Mouse (Mus musculus): Measurements from ENCODE around the gene Fuz. TPM values are rescaled to one million over a fixed set of nuclear protein-coding genes. Genes with fewer than 3 reads are reported as not detected.

The Fuz gene
- polyA plus RNA-seq, 3 experiments from 2014 or later: 8.0 to 15.3 (median 11.0) TPM

DNA sequence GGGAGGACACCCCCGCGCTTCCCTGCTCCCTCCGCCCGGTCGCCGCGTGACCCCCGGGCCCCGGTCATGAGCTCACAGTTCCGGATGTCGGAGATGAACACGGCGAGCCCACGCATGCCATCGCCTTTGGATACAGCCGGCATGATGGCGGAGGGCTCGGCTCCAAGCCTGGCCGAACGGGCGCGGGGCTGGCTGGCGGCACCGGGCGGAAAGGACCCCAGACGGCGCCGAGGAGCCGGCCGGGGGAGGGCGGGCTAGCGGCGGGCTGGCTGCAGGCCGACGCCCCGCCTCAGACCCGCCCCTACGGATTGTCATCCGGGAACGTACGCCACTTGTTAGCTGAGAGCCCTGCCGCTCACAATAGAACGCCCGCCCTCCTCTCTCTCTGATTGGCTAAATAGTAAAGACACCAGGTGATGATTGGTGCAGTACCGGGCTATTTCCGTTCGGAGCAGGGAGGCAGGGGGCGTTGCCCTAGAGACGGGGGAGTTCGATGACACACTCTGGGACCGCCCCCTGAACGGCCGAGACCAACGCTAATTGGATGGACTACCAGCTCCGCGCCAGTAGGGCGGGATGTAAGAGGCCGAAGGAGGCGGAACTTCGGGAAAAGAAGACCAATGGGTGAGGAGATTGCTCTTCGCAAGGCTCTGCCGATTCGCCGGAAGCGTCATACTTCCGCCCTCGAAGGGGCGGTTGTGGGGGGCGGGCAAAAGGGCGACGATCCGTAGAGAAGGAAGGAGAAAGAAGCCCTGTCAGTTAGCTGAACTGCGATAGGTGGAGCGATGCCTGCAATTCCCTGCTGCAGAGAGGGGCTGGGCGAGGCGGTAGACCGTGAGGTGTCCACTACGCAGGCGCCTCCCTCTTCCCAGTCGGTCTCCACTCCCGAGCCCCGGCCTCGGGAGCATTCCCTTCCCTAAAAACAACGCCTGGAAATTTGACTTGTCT is 33.6 kb downstream of the Fuz start, which contains the start of gene Ap2a1:
Ap2a1 (minus strand) TSS at position 293 of the 948 bp plus-strand sequence.
- ATAC-seq: peak; percentile 94

- ATAC-seq: no peak
These were observed 42.8 kb downstream of the Fuz start for GRCm38 (mm10) chr7:44938680-44939079.

DNA sequence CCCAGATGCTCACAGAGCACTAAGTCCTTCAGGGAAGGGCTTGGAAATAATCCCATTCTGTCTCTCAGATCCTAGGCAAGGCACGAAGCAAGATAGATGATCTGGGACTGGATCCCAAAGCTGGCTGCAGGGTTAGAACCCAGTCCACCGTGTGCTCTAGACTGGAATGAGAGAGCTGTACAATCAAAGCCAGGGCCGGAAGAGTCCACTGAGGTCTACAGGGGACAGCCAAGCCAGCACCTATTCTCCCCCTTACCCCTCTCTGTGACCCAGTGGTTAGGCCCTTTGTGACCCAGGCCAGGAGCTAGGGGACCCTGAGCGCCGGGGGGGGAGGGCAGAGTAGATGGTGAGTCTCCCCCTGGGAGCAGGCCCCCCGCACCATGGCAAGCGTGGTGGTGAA is 47.0 kb downstream of the Fuz start, which contains the start of gene Tsks:
Tsks (plus strand) TSS at position 301 of the 400 bp plus-strand sequence.
- no peak for ATAC-seq

DNA sequence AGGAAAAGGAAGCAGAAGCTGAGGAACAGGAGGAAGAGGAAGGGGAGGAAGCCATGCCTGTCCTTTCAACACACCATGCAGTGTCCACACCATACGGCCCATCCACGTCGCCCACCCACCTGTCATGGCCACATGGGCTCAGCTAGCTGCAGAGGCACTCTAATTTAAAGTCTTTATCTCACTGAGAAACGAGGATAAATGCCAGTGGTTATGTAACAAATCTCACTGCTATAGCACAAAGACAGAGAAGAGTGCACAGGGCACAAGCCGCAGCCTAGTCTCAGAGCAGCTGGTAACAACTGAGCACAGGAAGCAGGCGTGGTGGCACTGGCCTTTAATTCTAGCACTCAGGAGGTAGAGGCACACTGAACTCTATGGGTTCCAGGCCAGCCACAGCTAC is 54.0 kb downstream of the Fuz start:
- ATAC-seq: no peak

- ATAC-seq: no peak
These were observed 56.1 kb downstream of the Fuz start for GRCm38 (mm10) chr7:44951960-44952359.

Other genes starting within 250 kb of the Fuz start
- not detected for gene Myh14, start 225.2 kb upstream of the Fuz start, polyA plus RNA-seq (2017; shearing (Covaris generic))
- gene Izumo2, start 187.3 kb upstream of the Fuz start, polyA plus RNA-seq (2017; shearing (Covaris generic)): not detected
- gene Vrk3, start 147.7 kb upstream of the Fuz start, polyA plus RNA-seq (2017; shearing (Covaris generic)): 10 to 100 TPM; 66.6 to 71.2 (median 69.7) TPM
- 1 to 10 TPM in 1 of 3 experiments, under 1 TPM in 2; 0.16 to 2.1 (median 0.93) TPM for gene Zfp473, start 145.0 kb upstream of the Fuz start, polyA plus RNA-seq (2017; shearing (Covaris generic))
- 10 to 100 TPM; 30.8 to 60.2 (median 32.2) TPM for gene Nup62, start 80.0 kb upstream of the Fuz start, polyA plus RNA-seq (2017; shearing (Covaris generic))
- gene Il4i1, start 79.7 kb upstream of the Fuz start, polyA plus RNA-seq (2017; shearing (Covaris generic)): 1 to 10 TPM; 1.9 to 4.2 (median 2.1) TPM
- gene Atf5, start 79.4 kb upstream of the Fuz start, polyA plus RNA-seq (2017; shearing (Covaris generic)): under 1 TPM in 1 of 3 experiments, not detected in 2; 0.41 TPM
- gene Akt1s1, start 47.1 kb upstream of the Fuz start, polyA plus RNA-seq (2017; shearing (Covaris generic)): 1 to 10 TPM; 1.1 to 4.5 (median 3.7) TPM
- gene Tbc1d17, start 47.0 kb upstream of the Fuz start, polyA plus RNA-seq (2017; shearing (Covaris generic)): 10 to 100 TPM; 43.9 to 66.0 (median 60.6) TPM
- gene Pnkp, start 38.9 kb upstream of the Fuz start, polyA plus RNA-seq (2017; shearing (Covaris generic)): 10 to 100 TPM; 43.2 to 49.7 (median 46.8) TPM
- 1 to 10 TPM; 1.9 to 5.6 (median 3.2) TPM for gene Ptov1, start 26.3 kb upstream of the Fuz start, polyA plus RNA-seq (2017; shearing (Covaris generic))
- 10 to 100 TPM in 2 of 3 experiments, 1 to 10 TPM in 1; 7.1 to 14.1 (median 11.1) TPM for gene Med25, start 3.4 kb upstream of the Fuz start, polyA plus RNA-seq (2017; shearing (Covaris generic))
- gene Ap2a1, start 33.4 kb downstream of the Fuz start, polyA plus RNA-seq (2017; shearing (Covaris generic)): 10 to 100 TPM in 1 of 3 experiments, 1 to 10 TPM in 2; 6.1 to 12.1 (median 7.1) TPM
- not detected for gene Tsks, start 47.1 kb downstream of the Fuz start, polyA plus RNA-seq (2017; shearing (Covaris generic))
- gene Cpt1c, start 78.8 kb downstream of the Fuz start, polyA plus RNA-seq (2017; shearing (Covaris generic)): 1 to 10 TPM in 2 of 3 experiments, under 1 TPM in 1; 0.23 to 1.9 (median 1.5) TPM
- gene Prmt1, start 90.5 kb downstream of the Fuz start, polyA plus RNA-seq (2017; shearing (Covaris generic)): 10 to 100 TPM; 37.3 to 84.6 (median 70.6) TPM
- gene Irf3, start 101.6 kb downstream of the Fuz start, polyA plus RNA-seq (2017; shearing (Covaris generic)): 100 to 1,000 TPM in 2 of 3 experiments, 10 to 100 TPM in 1; 83.6 to 119 (median 115) TPM
- gene Bcl2l12, start 102.6 kb downstream of the Fuz start, polyA plus RNA-seq (2017; shearing (Covaris generic)): 10 to 100 TPM; 21.0 to 29.3 (median 26.6) TPM
- 1 to 10 TPM; 7.4 to 8.9 (median 8.7) TPM for gene Scaf1, start 120.3 kb downstream of the Fuz start, polyA plus RNA-seq (2017; shearing (Covaris generic))
- 1 to 10 TPM; 3.2 to 6.5 (median 5.1) TPM for gene Rras, start 121.9 kb downstream of the Fuz start, polyA plus RNA-seq (2017; shearing (Covaris generic))
- 10 to 100 TPM in 1 of 3 experiments, 1 to 10 TPM in 2; 5.0 to 12.9 (median 9.8) TPM for gene Prr12, start 156.8 kb downstream of the Fuz start, polyA plus RNA-seq (2017; shearing (Covaris generic))
- gene Nosip, start 166.3 kb downstream of the Fuz start, polyA plus RNA-seq (2017; shearing (Covaris generic)): 100 to 1,000 TPM; 129 to 164 (median 158) TPM
- gene Prrg2, start 166.6 kb downstream of the Fuz start, polyA plus RNA-seq (2017; shearing (Covaris generic)): 1 to 10 TPM; 2.0 to 2.3 (median 2.1) TPM
- gene Rcn3, start 196.1 kb downstream of the Fuz start, polyA plus RNA-seq (2017; shearing (Covaris generic)): 1 to 10 TPM; 1.7 to 6.5 (median 5.7) TPM
- 1 to 10 TPM in 2 of 3 experiments, under 1 TPM in 1; 0.81 to 3.0 (median 1.8) TPM for gene Fcgrt, start 207.8 kb downstream of the Fuz start, polyA plus RNA-seq (2017; shearing (Covaris generic))
- 1,000 to 10,000 TPM; 3,557 to 4,924 (median 4,468) TPM for gene Rps11, start 228.4 kb downstream of the Fuz start, polyA plus RNA-seq (2017; shearing (Covaris generic))
- 1,000 to 10,000 TPM; 6,216 to 8,178 (median 7,568) TPM for gene Rpl13a, start 232.7 kb downstream of the Fuz start, polyA plus RNA-seq (2017; shearing (Covaris generic))
- gene Gm45713, start 240.2 kb downstream of the Fuz start, polyA plus RNA-seq (2017; shearing (Covaris generic)): 1 to 10 TPM; 1.4 to 2.4 (median 1.6) TPM
- gene Flt3l, start 240.4 kb downstream of the Fuz start, polyA plus RNA-seq (2017; shearing (Covaris generic)): 100 to 1,000 TPM in 1 of 3 experiments, 10 to 100 TPM in 2; 70.2 to 108 (median 97.6) TPM

All from inflammation-experienced regulatory T-cells, adult 6 months (primary cell).